Mouse (Mus musculus) bone marrow macrophage, adult 2 months (primary cell): ENCODE data around the gene Dapk3.

ENCODE experiments used
- CTCF ChIP-seq: IDR thresholded peaks from 2 replicates; pipeline ENCODE4 v1.5.1; 2012; ENCODE audit warnings: low read depth, mild to moderate bottlenecking, low read length, moderate library complexity
- POLR2A ChIP-seq: IDR thresholded peaks from 2 replicates; pipeline ENCODE4 v1.6.1; 2012; ENCODE audit warnings: mild to moderate bottlenecking, low read depth, low read length, borderline replicate concordance

DNA sequence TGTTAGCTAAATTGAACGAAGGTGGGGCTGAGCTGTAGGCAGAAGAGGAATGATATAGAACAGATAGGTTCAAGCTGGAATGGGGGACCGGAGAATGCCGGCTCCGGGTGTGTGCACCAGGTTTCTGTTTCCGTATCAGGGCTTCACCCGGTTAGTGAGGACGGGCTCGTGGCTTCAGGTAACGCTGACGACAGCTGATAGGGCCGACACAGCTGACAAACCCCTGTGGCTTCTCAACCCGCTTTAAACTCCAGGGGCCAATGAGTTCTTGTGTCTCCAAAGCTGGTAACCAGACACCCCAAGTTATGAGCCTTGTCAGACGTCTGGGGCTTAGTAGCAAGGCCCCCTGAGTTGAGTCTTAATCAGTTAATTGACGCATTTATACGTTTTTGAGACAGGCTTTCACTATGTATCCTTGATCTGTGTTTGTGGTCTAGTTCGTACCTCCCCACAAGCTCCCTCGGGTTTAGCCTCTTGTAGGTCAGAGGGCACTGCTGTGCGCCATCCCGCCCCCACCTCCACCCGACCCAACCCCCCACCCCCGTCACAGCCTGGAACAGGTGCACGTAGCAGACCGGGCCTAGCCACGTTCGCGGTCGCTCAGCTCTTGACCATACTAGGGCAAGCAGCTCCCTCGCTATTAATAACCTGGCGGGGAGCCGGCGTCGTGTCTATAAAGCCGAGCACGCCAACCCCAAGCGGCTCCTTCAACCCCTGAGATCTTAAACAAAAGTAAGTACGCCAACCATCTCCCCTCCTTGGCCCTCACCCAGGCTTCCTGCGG lies 11.4 kb downstream of the Dapk3 start:
- TF ChIP-seq CTCF (no peak), POLR2A (no peak)
